Mouse (Mus musculus) embryonic facial prominence, embryonic 13.5 days (tissue): ENCODE data around the gene Ankrd36. TPM values are rescaled to one million over a fixed set of nuclear protein-coding genes. Genes with fewer than 3 reads are reported as not detected.

Experiments used
- ATAC-seq: fragments of 200-750 bp; cut with Nextera tagmentation; 2 replicates; pipeline ENCODE4 v1.8.0; 2017; ENCODE audit warnings: low read depth; ENCODE audit not compliant: insufficient number of reproducible peaks, insufficient read depth, low FRiP score, low TSS enrichment
- H3K27ac ChIP-seq: fragments of 300-500 bp; sonication (generic); 2 replicates; pipeline ENCODE4 v1.5.1; 2015; ENCODE audit warnings: moderate library complexity, mild to moderate bottlenecking, inconsistent platforms
- H3K27me3 ChIP-seq: fragments of 300-500 bp; sonication (generic); 2 replicates; pipeline ENCODE4 v1.6.1; 2015; ENCODE audit warnings: mild to moderate bottlenecking, inconsistent platforms
- H3K36me3 ChIP-seq: fragments of 300-500 bp; sonication (generic); 2 replicates; pipeline ENCODE4 v1.6.1; 2015; ENCODE audit warnings: mild to moderate bottlenecking, inconsistent platforms
- H3K4me1 ChIP-seq: fragments of 300-500 bp; sonication (generic); 2 replicates; pipeline ENCODE4 v1.6.1; 2015; ENCODE audit warnings: inconsistent platforms
- H3K4me2 ChIP-seq: fragments of 300-500 bp; sonication (generic); 2 replicates; pipeline ENCODE4 v1.6.1; 2015; ENCODE audit warnings: moderate library complexity, mild to moderate bottlenecking, inconsistent platforms
- H3K4me3 ChIP-seq: fragments of 300-500 bp; sonication (generic); 2 replicates; pipeline ENCODE4 v1.5.1; 2015; ENCODE audit warnings: mild to moderate bottlenecking, inconsistent platforms
- H3K9ac ChIP-seq: fragments of 300-500 bp; sonication (generic); 2 replicates; pipeline ENCODE4 v1.6.1; 2015; ENCODE audit warnings: mild to moderate bottlenecking, inconsistent platforms
- H3K9me3 ChIP-seq: fragments of 300-500 bp; sonication (generic); 2 replicates; pipeline ENCODE4 v1.6.1; 2016; ENCODE audit warnings: inconsistent platforms
- WGBS: fragments of 180-500 bp; shearing (Covaris S2); methylation state at CpG from one replicate; pipeline ENCODE4 v1.1.7; 2015; ENCODE audit warnings: mixed read lengths; 5-methylcytosine and 5-hydroxymethylcytosine counted together
- polyA plus RNA-seq: library from polyadenylated mRNA; unstranded; fragments of >200 nt; fragmentation: Nextera tagmentation; extraction: Ambion mirVana; gene quantifications from 2 replicates; pipeline ENCODE4 v1.2.1, GENCODE M21; 2015

The Ankrd36 gene
- polyA plus RNA-seq, 1 experiment from 2014 or later: not detected

GRCm38 (mm10) chr11:5691775-5692174 is 122.3 kb downstream of the Ankrd36 start:
- 27% methylated on average over 7 of the region's 7 CpGs for WGBS

GRCm38 (mm10) chr11:5700808-5701207 is 131.3 kb downstream of the Ankrd36 start:
- Histone ChIP-seq H3K4me1 (peaks cover 3% of the 10 kb centered on the region), H3K36me3 (peaks cover 24% of the 10 kb centered on the region), H3K9me3 (no peaks in the 10 kb centered on the region), H3K4me3 (no peak overlapping the region), H3K27me3 (no peaks in the 10 kb centered on the region), H3K27ac (no peak overlapping the region), H3K4me2 (no peak overlapping the region), H3K9ac (no peak overlapping the region)
- 92% methylated on average over 7 of the region's 7 CpGs for WGBS
- no peak for ATAC-seq

More at GRCm38 (mm10) chr11:5691775-5692174, 122.3 kb downstream of the Ankrd36 start:
- no peak overlapping the region for H3K4me2 ChIP-seq
- no peaks in the 10 kb centered on the region for H3K27me3 ChIP-seq
- ATAC-seq: no peak
- H3K36me3 ChIP-seq: no peaks in the 10 kb centered on the region
- no peak overlapping the region for H3K9ac ChIP-seq
- H3K9me3 ChIP-seq: peaks cover 4% of the 10 kb centered on the region; the same call in 1 of the 2 replicates
- no peak overlapping the region for H3K4me3 ChIP-seq
- 0 out of 2 replicates have a peak, but pooled peaks cover 3% of the 10 kb centered on the region for H3K4me1 ChIP-seq
- no peak overlapping the region for H3K27ac ChIP-seq

DNA sequence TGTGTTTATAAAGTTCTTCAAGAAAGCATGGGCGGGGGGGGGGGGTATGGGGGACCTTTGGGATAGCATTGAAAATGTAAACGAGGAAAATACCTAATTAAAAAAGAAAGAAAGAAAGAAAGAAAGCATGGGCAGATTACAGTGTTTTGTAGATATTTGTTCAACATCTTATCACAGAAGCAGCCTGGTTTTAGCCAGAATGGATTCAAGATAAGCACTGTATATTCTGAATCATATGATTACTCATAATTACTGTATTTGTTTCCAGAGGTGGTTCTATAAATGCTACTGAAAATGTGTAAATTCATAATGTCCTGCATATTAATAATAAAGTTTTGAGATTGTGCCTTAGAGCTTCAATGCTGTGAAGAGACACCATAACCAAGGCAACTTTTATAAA is 131.8 kb downstream of the Ankrd36 start:
- Histone ChIP-seq H3K4me2 (no peak overlapping the region), H3K27me3 (no peaks in the 10 kb centered on the region), H3K9ac (no peak overlapping the region), H3K4me3 (no peak overlapping the region), H3K27ac (no peak overlapping the region), H3K36me3 (peaks cover 24% of the 10 kb centered on the region), H3K9me3 (no peaks in the 10 kb centered on the region), H3K4me1 (peaks cover 8% of the 10 kb centered on the region)
- 82% methylated on average over 2 of the region's 2 CpGs for WGBS
- no peak for ATAC-seq

DNA sequence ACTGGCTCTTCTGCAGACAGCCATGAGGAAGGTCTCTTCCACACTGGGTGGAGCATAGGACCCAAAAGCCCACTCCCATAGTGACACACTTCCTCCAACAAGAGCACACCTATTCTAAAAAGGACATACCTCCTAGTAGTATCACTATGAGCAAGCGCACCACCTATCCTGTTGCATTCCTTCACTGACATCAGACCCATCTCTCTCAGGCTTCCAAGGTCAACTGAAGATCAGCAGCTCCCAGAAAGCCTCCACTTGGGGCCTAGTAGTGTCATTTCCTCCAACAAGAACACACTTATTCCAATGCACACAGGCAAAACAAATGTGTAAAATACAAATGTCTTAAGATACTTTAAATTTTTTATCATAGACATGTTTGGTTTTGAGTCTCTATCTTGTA is 132.3 kb downstream of the Ankrd36 start:
- peaks cover 24% of the 10 kb centered on the region for H3K36me3 ChIP-seq
- H3K9me3 ChIP-seq: no peaks in the 10 kb centered on the region
- no peak overlapping the region for H3K4me3 ChIP-seq
- no peak for ATAC-seq
- no peak overlapping the region for H3K9ac ChIP-seq
- peaks cover 13% of the 10 kb centered on the region for H3K4me1 ChIP-seq
- WGBS: 97% methylated on average over 1 of the region's 1 CpGs
- H3K27me3 ChIP-seq: no peaks in the 10 kb centered on the region
- H3K27ac ChIP-seq: no peak overlapping the region
- H3K4me2 ChIP-seq: no peak overlapping the region

DNA sequence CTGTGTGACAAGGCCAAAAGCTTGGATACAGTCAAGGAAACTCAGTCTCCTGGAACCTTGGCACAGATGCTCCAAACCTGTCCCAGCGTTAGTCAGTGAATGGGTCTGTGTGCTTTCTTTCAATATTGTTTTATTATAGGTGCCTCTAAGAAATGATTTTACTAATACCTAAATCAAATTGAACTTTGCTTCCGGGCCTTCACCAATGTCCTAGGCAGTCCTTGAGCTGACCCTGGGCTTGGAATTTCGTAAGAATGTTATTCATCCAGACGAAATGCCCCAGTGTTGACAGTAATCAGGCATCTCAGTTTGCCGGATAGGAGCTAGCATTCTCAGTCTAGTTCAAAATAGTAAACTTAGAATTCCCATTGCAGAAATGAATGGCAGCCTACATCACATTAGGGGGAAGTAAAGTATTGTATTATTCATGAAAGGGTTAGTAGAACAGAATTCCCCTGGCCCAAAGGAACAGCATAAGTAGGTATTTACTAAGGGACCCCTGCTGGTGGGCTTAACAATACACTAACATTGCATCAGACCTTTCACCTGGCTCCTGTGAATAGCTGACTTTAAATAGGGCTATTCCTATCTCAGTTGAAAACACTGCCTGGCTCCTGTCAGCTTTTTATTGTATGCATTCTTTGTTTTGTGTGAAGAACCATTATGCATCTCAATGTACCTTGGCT is 132.9 kb downstream of the Ankrd36 start:
- WGBS: 81% methylated on average over 5 of the region's 5 CpGs

DNA sequence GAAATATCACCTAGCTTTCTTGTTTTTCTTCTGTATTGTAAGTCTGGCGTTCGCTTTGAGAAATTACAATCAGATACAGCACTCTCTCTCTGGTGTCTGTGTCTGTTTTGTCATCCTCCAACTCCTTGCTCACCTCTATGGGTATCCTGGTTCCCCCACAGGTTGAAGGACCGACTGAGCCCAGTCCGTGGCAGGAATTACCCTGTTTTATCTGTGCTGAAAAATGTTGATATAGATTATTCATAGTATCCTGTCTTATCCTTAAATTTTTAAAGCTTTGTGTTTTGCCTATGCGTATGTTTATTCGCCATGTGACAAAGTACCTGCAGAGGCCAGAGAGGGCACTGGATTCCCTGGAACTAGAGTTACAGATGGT is 133.5 kb downstream of the Ankrd36 start:
- H3K4me3 ChIP-seq: no peak overlapping the region
- no peak overlapping the region for H3K4me2 ChIP-seq
- peaks cover 24% of the 10 kb centered on the region for H3K36me3 ChIP-seq
- H3K9ac ChIP-seq: no peak overlapping the region
- peaks cover 13% of the 10 kb centered on the region for H3K4me1 ChIP-seq
- no peak for ATAC-seq
- WGBS: 96% methylated on average over 6 of the region's 6 CpGs
- H3K27ac ChIP-seq: no peak overlapping the region
- H3K9me3 ChIP-seq: no peaks in the 10 kb centered on the region
- no peaks in the 10 kb centered on the region for H3K27me3 ChIP-seq

More for the DNA sequence above, 132.9 kb downstream of the Ankrd36 start:
- Histone ChIP-seq H3K9ac (no peak overlapping the region), H3K27ac (no peak overlapping the region), H3K4me3 (no peak overlapping the region), H3K4me2 (no peak overlapping the region), H3K27me3 (no peaks in the 10 kb centered on the region), H3K4me1 (peaks cover 13% of the 10 kb centered on the region), H3K9me3 (no peaks in the 10 kb centered on the region), H3K36me3 (peaks cover 24% of the 10 kb centered on the region)
- ATAC-seq: no peak

- Histone ChIP-seq H3K9ac (no peak overlapping the region), H3K9me3 (no peaks in the 10 kb centered on the region), H3K4me1 (peaks cover 13% of the 10 kb centered on the region), H3K27ac (no peak overlapping the region), H3K27me3 (no peaks in the 10 kb centered on the region), H3K4me3 (no peak overlapping the region), H3K4me2 (no peak overlapping the region), H3K36me3 (peaks cover 24% of the 10 kb centered on the region)
- ATAC-seq: no peak
- 91% methylated on average over 1 of the region's 1 CpGs for WGBS
Measured at GRCm38 (mm10) chr11:5703341-5703740, 133.9 kb downstream of the Ankrd36 start.

- no peak overlapping the region for H3K9ac ChIP-seq
- H3K4me2 ChIP-seq: peak overlapping the region; percentile 76
Measured at GRCm38 (mm10) chr11:5705972-5706371, 136.5 kb downstream of the Ankrd36 start.

GRCm38 (mm10) chr11:5706874-5707529 is 137.5 kb downstream of the Ankrd36 start:
- H3K9ac ChIP-seq: peak overlapping the region; percentile 89
- H3K4me2 ChIP-seq: peak overlapping the region; percentile 76
- H3K36me3 ChIP-seq: peaks cover 25% of the 10 kb centered on the region
- peak; percentile 68 for ATAC-seq
- H3K9me3 ChIP-seq: no peaks in the 10 kb centered on the region
- H3K27ac ChIP-seq: peak overlapping the region; percentile 57
- no peaks in the 10 kb centered on the region for H3K27me3 ChIP-seq
- peaks cover 13% of the 10 kb centered on the region for H3K4me1 ChIP-seq
- H3K4me3 ChIP-seq: peak overlapping the region; percentile 78
- WGBS: under 1% methylated on average over 43 of the region's 43 CpGs

More at GRCm38 (mm10) chr11:5705972-5706371, 136.5 kb downstream of the Ankrd36 start:
- H3K36me3 ChIP-seq: peaks cover 24% of the 10 kb centered on the region
- no peak overlapping the region for H3K27ac ChIP-seq
- ATAC-seq: no peak
- no peaks in the 10 kb centered on the region for H3K27me3 ChIP-seq
- peak overlapping the region; percentile 78; the same call in 1 of the 2 replicates for H3K4me3 ChIP-seq
- no peaks in the 10 kb centered on the region for H3K9me3 ChIP-seq
- peaks cover 13% of the 10 kb centered on the region for H3K4me1 ChIP-seq
- 92% methylated on average over 9 of the region's 9 CpGs for WGBS

DNA sequence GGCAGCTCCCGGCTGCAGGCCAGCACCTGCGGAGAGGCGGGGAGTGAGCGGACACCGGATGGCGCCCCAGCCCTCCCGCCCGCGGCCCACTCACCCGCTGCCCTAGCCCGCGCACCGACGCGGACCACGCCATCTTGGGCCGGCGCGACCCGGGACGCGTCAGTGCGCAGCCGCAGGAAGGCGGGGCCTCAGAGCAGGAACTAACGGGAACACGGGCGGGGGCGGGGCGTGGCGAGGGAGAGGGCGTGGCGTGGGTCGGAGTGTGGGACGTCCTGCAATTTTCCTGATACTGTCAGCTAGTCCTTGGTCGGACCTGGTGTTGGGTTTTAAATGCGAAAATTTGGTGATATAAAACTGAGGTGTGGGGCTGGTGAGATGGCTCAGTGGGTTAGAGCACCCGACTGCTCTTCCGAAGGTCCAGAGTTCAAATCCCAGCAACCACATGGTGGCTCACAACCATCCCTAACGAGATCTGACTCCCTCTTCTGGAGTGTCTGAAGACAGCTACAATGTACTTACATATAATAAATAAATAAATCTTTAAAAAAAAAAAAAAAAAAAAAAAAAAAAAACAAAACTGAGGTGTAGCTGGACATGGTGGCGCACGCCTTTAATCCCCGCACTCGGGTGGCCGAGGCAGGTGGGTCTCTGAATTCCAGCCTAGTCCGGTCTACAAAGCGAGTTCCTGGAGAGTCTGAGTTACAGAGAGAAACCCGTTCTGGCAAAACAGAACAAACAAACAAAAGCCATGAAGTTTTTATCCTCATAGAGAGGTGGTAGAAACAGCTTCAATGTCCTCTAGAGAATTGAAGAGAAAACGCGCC is 138.3 kb downstream of the Ankrd36 start:
- 20% methylated on average over 48 of the region's 50 CpGs for WGBS
- no peaks in the 10 kb centered on the region for H3K9me3 ChIP-seq
- H3K4me3 ChIP-seq: peak overlapping the region; percentile 78
- peak overlapping the region; percentile 89 for H3K9ac ChIP-seq
- H3K36me3 ChIP-seq: peaks cover 30% of the 10 kb centered on the region
- peak overlapping the region; percentile 76 for H3K4me2 ChIP-seq
- peak; percentile 93 for ATAC-seq
- H3K4me1 ChIP-seq: peaks cover 13% of the 10 kb centered on the region
- H3K27me3 ChIP-seq: no peaks in the 10 kb centered on the region
- peak overlapping the region; percentile 57 for H3K27ac ChIP-seq

GRCm38 (mm10) chr11:5715179-5715578 is 145.7 kb downstream of the Ankrd36 start:
- Histone ChIP-seq H3K9ac (no peak overlapping the region), H3K4me3 (no peak overlapping the region), H3K36me3 (peaks cover 65% of the 10 kb centered on the region), H3K4me1 (no peaks in the 10 kb centered on the region), H3K27ac (no peak overlapping the region), H3K9me3 (no peaks in the 10 kb centered on the region), H3K4me2 (no peak overlapping the region), H3K27me3 (no peaks in the 10 kb centered on the region)
- no peak for ATAC-seq
- 86% methylated on average over 9 of the region's 9 CpGs for WGBS
